Mouse (Mus musculus) R1 (cell line): ENCODE measurements around the gene Ganab.

Experiments used
- DNase-seq: peaks from one replicate; pipeline ENCODE4 v3.0.0-alpha.2; 2018; ENCODE audit warnings: low read depth, low spot score

Ganab gene

GRCm38 (mm10) chr19:8929224-8930088 lies 31.6 kb downstream of the Ganab start, which contains the start of the genes Rom1 and Eml3:
Gene Rom1, minus strand, starts transcription at chr19:8929356.
Gene Eml3, plus strand, starts transcription at chr19:8929552.
- DNase-seq: peak; percentile 93

- no peak for DNase-seq
Observed at GRCm38 (mm10) chr19:8930117-8930516, 32.2 kb downstream of the Ganab start.

DNA sequence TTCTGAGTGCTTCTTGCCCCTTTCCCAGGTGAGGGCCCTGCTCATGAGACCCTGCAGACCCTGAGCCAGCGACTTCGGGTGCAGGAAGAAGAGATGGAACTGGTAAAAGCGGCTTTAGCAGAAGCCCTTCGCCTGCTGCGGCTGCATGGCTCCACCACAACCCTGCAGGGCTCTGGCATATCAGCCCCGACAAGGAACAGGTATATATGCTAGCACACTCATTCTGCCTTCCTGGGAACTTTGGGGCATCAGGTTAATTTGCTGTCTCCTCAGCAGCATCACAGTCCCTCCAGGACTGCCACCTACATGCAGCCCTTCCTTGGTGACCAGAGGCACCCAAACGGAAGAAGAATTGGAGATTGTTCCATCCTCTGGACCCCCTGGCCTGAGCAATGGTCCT lies 32.9 kb downstream of the Ganab start:
- DNase-seq: no peak

- DNase-seq: no peak
Observed at GRCm38 (mm10) chr19:8936736-8937135, 38.9 kb downstream of the Ganab start.

DNA sequence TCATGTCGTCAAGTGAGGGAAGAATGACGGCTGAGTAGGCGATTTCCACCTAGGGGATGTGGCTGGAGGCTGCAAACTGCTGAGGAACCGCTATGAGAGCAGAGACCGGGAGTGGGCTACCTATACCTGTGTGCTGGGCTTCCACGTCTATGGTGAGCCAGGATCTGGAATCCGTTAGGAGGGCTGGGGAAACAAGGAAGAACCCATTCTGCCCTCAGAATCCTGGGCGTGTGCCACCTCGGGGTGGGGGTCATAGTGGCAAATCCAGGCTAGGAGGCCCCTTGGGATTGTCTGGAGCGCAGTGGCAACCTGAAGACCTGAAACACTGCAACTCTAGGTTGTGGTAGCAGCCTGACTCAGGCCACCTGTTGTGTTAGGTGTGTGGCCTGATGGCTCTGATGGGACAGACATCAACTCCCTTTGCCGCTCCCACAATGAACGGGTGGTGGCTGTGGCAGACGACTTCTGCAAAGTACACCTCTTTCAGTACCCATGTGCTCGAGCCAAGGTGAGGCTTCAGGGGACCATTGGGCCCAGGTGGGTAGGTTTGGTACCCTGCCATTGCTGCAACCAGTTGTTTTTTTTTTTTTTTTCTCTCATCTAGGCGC lies 42.8 kb downstream of the Ganab start:
- peak; percentile 42 for DNase-seq

GRCm38 (mm10) chr19:8941136-8941514 lies 43.3 kb downstream of the Ganab start:
- no peak for DNase-seq

DNA sequence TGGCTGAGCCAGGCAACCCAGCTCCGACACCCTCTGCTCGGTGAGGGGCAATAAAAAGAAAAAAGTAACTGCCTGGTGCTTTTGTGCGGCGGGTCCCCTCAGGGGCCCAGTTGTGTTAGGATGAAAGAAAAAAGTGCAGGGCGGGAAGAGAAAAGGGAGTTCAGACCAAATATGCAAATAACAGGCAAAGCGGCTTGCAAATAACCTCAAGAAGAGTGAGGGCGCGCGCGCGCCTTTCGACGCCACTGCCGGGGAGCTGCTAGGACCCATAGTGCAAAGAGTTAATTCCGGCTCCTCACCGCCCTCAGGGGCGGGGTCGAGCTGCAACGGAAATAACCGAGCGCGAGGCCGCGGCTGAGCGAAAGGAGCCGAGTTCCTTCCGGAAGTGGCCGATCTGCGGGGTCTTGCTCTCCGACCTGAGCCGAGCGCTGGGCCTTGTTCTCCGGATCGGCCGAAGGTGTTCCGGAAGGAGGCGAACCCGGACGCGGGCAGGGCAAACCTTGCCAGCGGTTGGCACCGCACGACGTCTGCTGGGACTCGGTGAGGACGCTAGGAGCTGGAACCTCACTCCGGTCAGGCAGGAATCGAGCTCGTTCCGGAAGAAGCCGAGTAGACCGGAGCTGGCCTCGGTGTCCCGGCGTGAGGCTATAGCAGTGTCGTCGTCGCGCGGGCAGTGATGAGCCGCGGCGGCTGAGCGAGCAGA lies 43.8 kb downstream of the Ganab start, which contains the start of gene Mta2:
TSS of gene Mta2 (plus strand) at position 361 of the 703 bp plus-strand sequence.
- DNase-seq: peak; percentile 97

- peak; percentile 52 for DNase-seq
Observed at GRCm38 (mm10) chr19:8942276-8942964, 44.5 kb downstream of the Ganab start.

GRCm38 (mm10) chr19:8943047-8943446 lies 45.2 kb downstream of the Ganab start:
- no peak for DNase-seq

GRCm38 (mm10) chr19:8944062-8944461 lies 46.2 kb downstream of the Ganab start:
- no peak for DNase-seq

DNA sequence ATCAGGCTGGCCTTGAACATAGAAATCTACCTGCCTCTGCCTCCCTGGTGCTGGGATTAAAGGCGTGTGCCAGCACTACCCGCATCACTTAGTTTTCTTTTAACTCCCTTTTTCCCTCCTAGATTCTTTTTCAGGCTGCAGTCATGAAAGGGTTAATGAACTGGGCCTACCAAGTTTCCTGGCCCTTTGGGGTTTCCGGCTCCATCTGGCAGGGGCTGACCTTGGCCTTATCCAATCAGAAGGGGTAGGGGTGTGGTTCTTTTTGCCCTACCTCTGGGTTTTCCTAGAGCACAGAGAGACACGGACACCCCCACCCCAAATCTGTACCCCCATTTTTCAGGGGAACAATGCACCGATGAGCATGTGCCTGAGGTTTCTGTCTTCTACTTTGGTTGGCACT lies 46.9 kb downstream of the Ganab start:
- peak; percentile 95 for DNase-seq

GRCm38 (mm10) chr19:8945251-8945650 lies 47.4 kb downstream of the Ganab start:
- DNase-seq: no peak

DNA sequence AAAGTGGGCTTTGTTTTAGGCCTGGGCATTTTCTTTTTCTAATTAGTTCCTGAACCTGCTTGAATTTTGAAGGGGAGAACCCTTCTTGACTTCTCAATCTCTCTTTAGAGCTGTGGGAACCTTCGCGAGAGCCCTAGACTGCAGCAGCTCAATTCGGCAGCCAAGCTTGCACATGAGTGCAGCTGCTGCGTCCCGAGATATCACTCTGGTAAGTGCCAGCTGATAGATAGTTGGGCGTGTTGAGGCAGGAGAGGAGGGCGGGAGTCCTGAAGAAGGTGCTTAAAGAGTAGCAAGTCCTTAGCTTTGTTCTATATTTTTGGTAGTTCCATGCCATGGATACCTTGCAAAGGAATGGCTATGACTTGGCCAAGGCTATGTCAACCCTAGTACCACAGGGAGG lies 49.1 kb downstream of the Ganab start:
- no peak for DNase-seq

DNA sequence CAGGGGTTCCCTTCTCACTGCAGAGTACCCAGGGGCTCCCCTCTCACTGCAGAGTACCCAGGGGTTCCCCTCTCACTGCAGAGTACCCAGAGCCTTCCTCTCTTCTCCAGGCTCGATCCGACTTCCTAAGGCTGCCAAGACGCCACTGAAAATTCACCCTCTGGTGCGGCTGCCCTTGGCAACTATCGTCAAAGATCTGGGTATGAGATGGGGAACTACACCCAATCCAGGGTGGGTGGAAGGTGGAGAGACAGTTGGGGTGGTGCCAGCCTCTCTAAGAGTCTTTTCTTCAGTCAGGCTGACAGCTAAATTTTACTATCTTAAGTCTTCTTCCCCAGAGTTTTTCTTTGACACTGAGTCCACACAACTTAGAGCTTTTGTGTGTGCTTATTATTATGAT lies 52.3 kb downstream of the Ganab start:
- DNase-seq: no peak

- DNase-seq: no peak
Observed at GRCm38 (mm10) chr19:8952241-8952640, 54.4 kb downstream of the Ganab start.

- peak; percentile 99 for DNase-seq
Observed at GRCm38 (mm10) chr19:8953135-8954039, 55.5 kb downstream of the Ganab start, which contains the start of gene Tut1. Gene Tut1, plus strand, starts transcription at chr19:8953847.

- DNase-seq: no peak
Observed at GRCm38 (mm10) chr19:8954171-8954570, 56.3 kb downstream of the Ganab start.

DNA sequence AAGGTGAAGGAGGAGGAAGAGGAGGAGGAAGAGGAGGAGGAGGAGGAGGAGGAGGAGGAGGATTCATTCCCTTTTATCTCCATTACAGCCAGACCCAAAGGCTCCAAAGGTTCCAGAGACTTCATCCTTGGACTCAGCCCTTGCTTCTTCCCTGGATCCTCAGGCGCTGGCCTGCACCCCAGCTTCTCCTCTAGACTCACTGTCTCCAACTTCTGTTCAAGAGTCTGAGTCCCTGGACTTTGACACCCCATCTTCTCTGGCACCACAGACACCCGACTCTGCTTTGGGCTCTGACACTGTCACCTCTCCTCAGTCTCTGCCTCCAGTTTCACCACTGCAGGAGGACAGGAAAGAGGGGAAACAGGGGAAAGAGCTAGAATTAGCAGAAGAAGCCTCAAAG lies 64.4 kb downstream of the Ganab start:
- no peak for DNase-seq

DNA sequence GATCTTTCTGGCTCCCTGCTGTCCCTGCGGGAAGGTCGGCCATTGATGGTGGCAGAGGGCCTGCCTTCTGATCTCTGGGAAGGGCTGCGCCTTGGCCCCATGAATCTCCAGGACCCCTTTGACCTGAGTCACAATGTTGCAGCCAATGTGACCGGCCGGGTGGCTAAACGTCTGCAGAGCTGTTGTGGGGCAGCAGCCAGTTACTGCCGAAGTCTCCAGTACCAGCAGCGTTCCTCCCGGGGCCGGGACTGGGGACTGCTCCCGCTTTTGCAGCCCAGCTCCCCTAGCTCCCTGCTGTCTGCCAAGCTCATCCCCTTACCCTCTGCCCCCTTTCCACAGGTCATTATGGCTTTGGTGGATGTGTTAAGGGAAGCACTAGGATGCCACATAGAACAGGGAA lies 67.2 kb downstream of the Ganab start:
- DNase-seq: no peak

DNA sequence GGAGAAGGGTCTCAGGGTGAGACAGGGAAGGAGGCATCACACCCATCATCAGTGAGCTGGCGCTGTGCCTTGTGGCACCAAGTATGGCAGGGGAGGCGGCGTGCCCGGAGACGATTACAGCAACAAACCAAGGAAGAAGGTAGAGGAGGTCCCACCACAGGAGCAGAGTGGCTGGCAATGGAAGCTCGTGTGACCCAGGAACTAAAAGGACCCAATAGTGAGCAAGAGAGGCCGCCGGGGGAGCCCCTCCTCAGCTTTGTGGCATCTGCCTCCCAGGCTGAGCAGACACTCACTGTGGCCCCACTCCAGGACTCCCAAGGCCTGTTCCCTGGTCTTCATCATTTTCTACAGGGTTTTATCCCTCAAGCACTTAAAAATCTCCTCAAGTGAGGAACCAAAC lies 67.9 kb downstream of the Ganab start:
- no peak for DNase-seq

DNA sequence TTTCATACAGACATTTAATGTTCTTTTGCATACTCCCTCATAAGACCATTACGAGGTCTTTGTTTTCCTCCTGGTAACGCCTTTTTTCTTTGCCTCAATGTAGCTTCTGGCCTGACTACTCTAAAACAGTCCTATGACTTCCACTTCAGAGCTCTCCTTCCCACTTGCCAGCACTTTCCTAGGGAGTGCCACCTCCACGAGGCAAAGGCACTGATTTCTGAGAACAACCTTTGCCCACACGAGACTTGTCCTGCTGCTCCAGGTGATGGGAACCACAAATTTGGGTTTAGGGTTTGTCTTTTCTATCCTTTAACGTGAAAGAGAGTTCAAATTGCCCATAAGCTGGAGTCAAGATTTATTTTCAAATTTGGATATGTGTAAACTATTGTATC lies 68.3 kb downstream of the Ganab start:
- DNase-seq: no peak
